In genomic region chr1:91413898-91414594, GRCm38 (mm10) we compare ENCODE assay signal across 8 mouse cellular contexts. TPM values are rescaled to one million over a fixed set of nuclear protein-coding genes. Genes with fewer than 3 reads are reported as not detected.
DNase-seq lines count a peak whose midpoint lies in the region; ATAC-seq and TF ChIP-seq lines count a peak whose summit lies in the region.

Gene Hes6, minus strand, starts transcription at chr1:91414038.

- no peaks in the 10 kb centered on the region for H3K27me3 ChIP-seq in forebrain, embryonic 11.5 days (ENCODE audit: control insufficient read depth, insufficient read depth, low read length)
- no peaks in the 10 kb centered on the region for H3K27me3 ChIP-seq in neural tube, embryonic 15.5 days (replicated peaks)

- peak; percentile 90 for DNase-seq in brain, adult 2 months (ENCODE audit: low read depth, low spot score)
- DNase-seq in forebrain, embryonic 11.5 days (ENCODE audit: low spot score), result peak; percentile 93
- peak; percentile 92 to 93 for DNase-seq in heart, postnatal 10 days
- peak; percentile 83 to 90 for DNase-seq in kidney, postnatal 4 days
- peak; percentile 65 for DNase-seq in lung, adult 2 months
- DNase-seq in thymus, postnatal 0 days (ENCODE audit: low spot score), result peak; percentile 59

- intact Hi-C loops in heart, postnatal 10 days (cut with DNase I), result no loop called here

- peak within 1 kb of the TSS; percentile 78 for H3K4me2 ChIP-seq in forebrain, embryonic 11.5 days (ENCODE audit: low read depth, low read length, severe bottlenecking)
- H3K4me2 ChIP-seq in neural tube, embryonic 15.5 days, result peak within 1 kb of the TSS; percentile 98

- TF ChIP-seq CTCF in lung, adult 2 months (IDR thresholded peaks at IDR 0.05; ENCODE audit: insufficient read depth, low read length), result no peak

- no peak for TF ChIP-seq POLR2A in lung, adult 2 months (IDR thresholded peaks at IDR 0.05; ENCODE audit: borderline replicate concordance, extremely low read depth, low read depth, low read length)

- H3K4me3 ChIP-seq in forebrain, embryonic 11.5 days (ENCODE audit: low read depth, low read length), result peak within 1 kb of the TSS; percentile 61
- peak within 1 kb of the TSS; percentile 86 for H3K4me3 ChIP-seq in lung, adult 2 months (replicated peaks; ENCODE audit: extremely low read depth, low read depth, low read length)
- peak within 1 kb of the TSS; percentile 87 for H3K4me3 ChIP-seq in neural tube, embryonic 15.5 days (replicated peaks)

- ATAC-seq in CD4-positive, CD25-positive, alpha-beta regulatory T cell, adult 4 months, result peak; percentile 18
- peak; percentile 74 for ATAC-seq in forebrain, embryonic 11.5 days (replicated peaks; ENCODE audit: low FRiP score)
- ATAC-seq in neural tube, embryonic 15.5 days (ENCODE audit: low FRiP score), result peak; percentile 48

- H3K9me3 ChIP-seq in forebrain, embryonic 11.5 days (ENCODE audit: control insufficient read depth, low read length), result no peaks in the 10 kb centered on the region
- H3K9me3 ChIP-seq in neural tube, embryonic 15.5 days (replicated peaks), result no peaks in the 10 kb centered on the region

- H3K9ac ChIP-seq in forebrain, embryonic 11.5 days (ENCODE audit: low read length), result peak within 1 kb of the TSS; percentile 86
- H3K9ac ChIP-seq in neural tube, embryonic 15.5 days (replicated peaks), result peak within 1 kb of the TSS; percentile 82

- H3K27ac ChIP-seq in forebrain, embryonic 11.5 days (ENCODE audit: low read depth, low read length), result peak within 1 kb of the TSS; percentile 97
- peak within 1 kb of the TSS; percentile 93 for H3K27ac ChIP-seq in neural tube, embryonic 15.5 days (replicated peaks)

- H3K4me1 ChIP-seq in forebrain, embryonic 11.5 days (replicated peaks; ENCODE audit: control insufficient read depth, insufficient read depth, low read length), result peaks cover 20% of the 10 kb centered on the region
- peaks cover 4% of the 10 kb centered on the region for H3K4me1 ChIP-seq in lung, adult 2 months (ENCODE audit: control insufficient read depth, insufficient read depth, low read length)
- H3K4me1 ChIP-seq in neural tube, embryonic 15.5 days, result peaks cover 40% of the 10 kb centered on the region

- H3K36me3 ChIP-seq in forebrain, embryonic 11.5 days (ENCODE audit: control insufficient read depth, insufficient read depth, low read length), result no peaks in the 10 kb centered on the region
- H3K36me3 ChIP-seq in neural tube, embryonic 15.5 days, result peaks cover 20% of the 10 kb centered on the region

- under 1% methylated on average over 39 of the region's 39 CpGs for WGBS in forebrain, embryonic 11.5 days
- WGBS in lung, adult 2 months, result 5% methylated on average over 39 of the region's 39 CpGs
- WGBS in neural tube, embryonic 15.5 days, result 1% methylated on average over 35 of the region's 39 CpGs

RNA-seq across cellular contexts. Expression of gene Hes6, which starts in this region (rescaled TPM):
- polyA plus RNA-seq in CD4-positive, CD25-positive, alpha-beta regulatory T cell, adult 4 months (2017; shearing (Covaris generic)), result 10 to 100 TPM; 11.4 to 12.5 TPM
- polyA plus RNA-seq in forebrain, embryonic 11.5 days (2014; fragmentation: Nextera tagmentation; extraction: Ambion mirVana), result 258 and 260 TPM in 2 replicates
- 10 to 100 TPM; 22.2 to 25.0 TPM for total RNA-seq in heart, postnatal 10 days (2021)
- polyA plus RNA-seq in lung, adult 2 months (2012; rRNA removed), result 40.5 and 54.4 TPM in 2 replicates
- polyA plus RNA-seq in neural tube, embryonic 15.5 days (2015; fragmentation: Nextera tagmentation; extraction: Ambion mirVana), result 114 and 172 TPM in 2 replicates
- 216 and 236 TPM in 2 replicates for polyA plus RNA-seq in thymus, postnatal 0 days (2015; fragmentation: Nextera tagmentation; extraction: Ambion mirVana)

Comparison
In these comparisons a context has a peak if more than half of its experiments do, and no peak if none do; other contexts are left out.
1. Peak in every context shown above with its lines: DNase-seq, ATAC-seq, H3K4me3 ChIP-seq and H3K27ac ChIP-seq.
2. ATAC-seq: peak in every context shown above with its lines; median percentile 74 in forebrain, embryonic 11.5 days; 48 in neural tube, embryonic 15.5 days; 18 in CD4-positive, CD25-positive, alpha-beta regulatory T cell, adult 4 months.